Mouse (Mus musculus) heart, embryonic 16.5 days (tissue): ENCODE results near the gene Mdh1b. TPM values are rescaled to one million over a fixed set of nuclear protein-coding genes. Genes with fewer than 3 reads are reported as not detected.

Experiments used
- ATAC-seq: fragments of 200-750 bp; cut with Nextera tagmentation; replicated peaks from 2 replicates; pipeline ENCODE4 v1.8.0; 2017; ENCODE audit warnings: moderate number of reproducible peaks; ENCODE audit not compliant: insufficient read depth, low FRiP score; ENCODE audit errors: extremely low read depth
- H3K27ac ChIP-seq: fragments of 300-500 bp; sonication (generic); 2 replicates; pipeline ENCODE4 v1.5.1; 2014; ENCODE audit warnings: mild to moderate bottlenecking, low read length, control low read depth, moderate library complexity
- H3K27me3 ChIP-seq: fragments of 300-500 bp; sonication (generic); 2 replicates; pipeline ENCODE4 v1.6.1; 2014; ENCODE audit warnings: low read length, mixed read lengths; ENCODE audit not compliant: control insufficient read depth, insufficient read depth
- H3K36me3 ChIP-seq: fragments of 300-500 bp; sonication (generic); 2 replicates; pipeline ENCODE4 v1.6.1; 2014; ENCODE audit not compliant: control insufficient read depth, insufficient read depth
- H3K4me1 ChIP-seq: fragments of 300-500 bp; sonication (generic); 2 replicates; pipeline ENCODE4 v1.6.1; 2014; ENCODE audit warnings: low read length, mixed read lengths; ENCODE audit not compliant: control insufficient read depth, insufficient read depth
- H3K4me2 ChIP-seq: fragments of 300-500 bp; sonication (generic); 2 replicates; pipeline ENCODE4 v1.6.1; 2014; ENCODE audit warnings: low read depth, mild to moderate bottlenecking, control low read depth, low read length
- H3K4me3 ChIP-seq: fragments of 300-500 bp; sonication (generic); 2 replicates; pipeline ENCODE4 v1.5.1; 2014; ENCODE audit warnings: mild to moderate bottlenecking, control low read depth, low read length
- H3K9ac ChIP-seq: fragments of 300-500 bp; sonication (generic); 2 replicates; pipeline ENCODE4 v1.6.1; 2014; ENCODE audit warnings: low read length, control low read depth
- H3K9me3 ChIP-seq: fragments of 300-500 bp; sonication (generic); replicated peaks from 2 replicates; pipeline ENCODE4 v1.6.1; 2016; ENCODE audit warnings: low read length; ENCODE audit not compliant: control insufficient read depth
- WGBS: fragments of 180-500 bp; shearing (Covaris S2); extraction: QIAGEN DNeasy Blood & Tissue Kit; methylation state at CpG from one replicate; pipeline ENCODE4 v1.1.7; 2014; 5-methylcytosine and 5-hydroxymethylcytosine counted together
- polyA plus RNA-seq: library from polyadenylated mRNA; unstranded; fragments of >200 nt; fragmentation: Nextera tagmentation; extraction: Ambion mirVana; gene quantifications from 2 replicates; pipeline ENCODE4 v1.2.1, GENCODE M21; 2015

The Mdh1b gene
- polyA plus RNA-seq, 1 experiment from 2014 or later, result 0.16 TPM

DNA sequence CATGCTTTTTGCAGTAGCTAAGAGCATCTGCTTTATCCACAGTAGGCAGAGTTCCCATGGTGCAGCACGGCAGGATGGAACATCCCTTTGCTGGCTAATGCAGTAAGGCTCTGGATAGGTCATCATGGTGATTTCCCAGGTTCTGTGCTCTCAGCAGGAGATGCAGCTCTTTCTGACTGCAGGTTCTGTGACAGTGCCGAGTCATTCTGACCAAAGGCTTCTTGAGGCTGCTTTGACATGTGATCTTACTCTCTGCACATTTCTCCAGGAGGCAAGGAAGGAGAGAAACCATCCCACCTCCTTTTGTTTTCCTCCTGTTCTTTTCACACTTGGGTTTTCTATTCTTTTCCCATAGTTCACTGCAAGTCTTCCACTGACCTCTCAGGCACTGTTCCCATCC lies 25.9 kb upstream of the Mdh1b start:
- Histone ChIP-seq H3K4me1 (no peaks in the 10 kb centered on the region), H3K4me2 (no peak overlapping the region), H3K36me3 (peaks cover 16% of the 10 kb centered on the region), H3K27ac (no peak overlapping the region), H3K27me3 (no peaks in the 10 kb centered on the region), H3K9me3 (no peaks in the 10 kb centered on the region), H3K4me3 (no peak overlapping the region), H3K9ac (no peak overlapping the region)
- no peak for ATAC-seq
- 59% methylated on average over 2 of the region's 2 CpGs for WGBS

DNA sequence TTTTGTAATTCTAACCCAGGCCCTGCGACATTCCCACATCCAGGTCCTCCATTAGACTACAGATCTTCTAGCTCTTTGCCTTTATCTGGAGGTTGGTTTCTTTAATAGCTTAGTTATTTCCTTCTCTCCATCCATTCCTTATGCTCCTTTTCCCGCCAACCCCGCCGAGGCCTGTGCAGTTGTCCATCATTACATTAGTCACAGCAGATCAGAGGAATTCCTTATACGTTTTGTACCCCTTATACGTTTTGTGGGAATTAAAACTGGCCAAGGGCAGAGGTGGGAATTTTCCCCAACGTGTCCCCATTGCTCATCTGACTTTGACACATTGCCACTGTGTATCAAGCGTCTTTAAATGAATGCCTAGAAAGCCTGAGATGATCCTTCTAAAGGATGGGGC lies 322 bp downstream of the Mdh1b start:
- no peak for ATAC-seq

DNA sequence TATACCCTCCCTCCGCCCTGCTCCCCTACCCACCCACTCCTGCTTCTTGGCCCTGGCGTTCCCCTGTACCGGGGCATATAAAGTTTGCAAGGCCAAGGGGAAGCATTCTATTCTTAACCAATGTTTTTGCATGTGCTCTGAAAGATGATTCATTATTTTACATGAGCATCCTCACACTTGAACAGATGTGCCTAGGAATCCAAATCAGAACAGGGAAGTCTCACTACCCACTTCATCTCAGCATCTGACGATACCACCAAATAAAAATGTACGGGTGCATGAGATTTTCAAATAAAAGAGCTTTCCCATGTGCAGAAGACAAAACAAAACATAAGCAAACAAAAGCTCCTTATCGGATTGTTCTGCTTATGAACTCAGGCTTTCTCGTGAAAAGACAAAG lies 10.0 kb downstream of the Mdh1b start:
- Histone ChIP-seq H3K9ac (no peak overlapping the region), H3K27ac (no peak overlapping the region), H3K36me3 (no peaks in the 10 kb centered on the region), H3K27me3 (peaks cover 3% of the 10 kb centered on the region; the same call in 1 of the 2 replicates), H3K9me3 (no peaks in the 10 kb centered on the region), H3K4me2 (no peak overlapping the region), H3K4me1 (no peaks in the 10 kb centered on the region), H3K4me3 (no peak overlapping the region)
- WGBS, result 72% methylated on average over 7 of the region's 7 CpGs
- ATAC-seq, result no peak

More for the DNA sequence above, 322 bp downstream of the Mdh1b start:
- peak overlapping the region; percentile 82 for H3K9ac ChIP-seq
- H3K27ac ChIP-seq, result no peak overlapping the region
- H3K27me3 ChIP-seq, result no peaks in the 10 kb centered on the region
- 45% methylated on average over 8 of the region's 8 CpGs for WGBS
- H3K4me2 ChIP-seq, result peak overlapping the region; percentile 83
- H3K36me3 ChIP-seq, result no peaks in the 10 kb centered on the region
- H3K9me3 ChIP-seq, result no peaks in the 10 kb centered on the region
- H3K4me1 ChIP-seq, result peaks cover 12% of the 10 kb centered on the region
- peak overlapping the region; percentile 78 for H3K4me3 ChIP-seq

DNA sequence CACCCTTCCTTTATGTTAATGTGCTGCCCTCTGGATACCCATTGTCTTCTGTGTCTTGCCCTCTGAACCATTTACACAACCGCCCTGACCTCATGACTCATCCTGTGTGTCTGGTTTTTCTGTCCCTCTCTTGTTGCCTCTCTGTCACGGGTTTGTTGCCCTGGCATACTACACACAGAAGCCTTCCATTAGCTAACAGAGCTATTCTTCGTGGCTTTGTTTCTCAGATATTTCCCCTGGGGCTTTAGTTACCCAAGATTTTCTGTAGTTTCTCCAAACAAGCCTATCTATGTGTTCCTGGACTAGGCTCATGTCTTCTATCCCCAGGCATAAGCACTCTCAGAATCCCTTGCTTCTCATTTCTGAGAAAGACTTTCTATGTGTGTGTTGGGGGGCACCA lies 21.2 kb downstream of the Mdh1b start:
- Histone ChIP-seq H3K27ac (no peak overlapping the region), H3K4me1 (no peaks in the 10 kb centered on the region), H3K9ac (no peak overlapping the region), H3K4me2 (no peak overlapping the region), H3K4me3 (no peak overlapping the region), H3K36me3 (no peaks in the 10 kb centered on the region), H3K27me3 (no peaks in the 10 kb centered on the region), H3K9me3 (no peaks in the 10 kb centered on the region)
- no peak for ATAC-seq
- WGBS, result 63% methylated on average over 3 of the region's 3 CpGs

DNA sequence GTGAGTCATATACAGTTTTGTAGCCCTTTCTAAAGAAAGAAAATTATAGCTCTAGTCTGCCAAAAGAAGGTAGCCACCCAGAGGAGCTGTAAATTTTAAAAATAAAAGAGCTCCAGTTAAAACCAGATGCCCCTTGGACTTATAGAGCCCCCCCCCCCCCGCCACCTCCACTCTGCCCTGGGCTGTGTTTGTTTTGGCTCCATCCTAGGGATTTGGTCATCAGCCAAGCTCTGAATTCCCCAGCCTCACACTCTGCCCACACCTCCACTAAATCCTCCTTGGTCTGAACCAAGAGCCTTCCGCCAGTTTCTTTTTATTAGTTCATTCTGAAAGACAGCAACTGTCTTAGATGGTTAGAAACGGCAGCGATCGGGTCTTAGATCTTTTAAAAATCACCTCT lies 24.4 kb downstream of the Mdh1b start:
- H3K9me3 ChIP-seq, result no peaks in the 10 kb centered on the region
- H3K36me3 ChIP-seq, result no peaks in the 10 kb centered on the region
- no peaks in the 10 kb centered on the region for H3K4me1 ChIP-seq
- WGBS, result 51% methylated on average over 5 of the region's 5 CpGs
- H3K4me3 ChIP-seq, result no peak overlapping the region
- no peak overlapping the region for H3K9ac ChIP-seq
- no peak overlapping the region for H3K4me2 ChIP-seq
- H3K27me3 ChIP-seq, result no peaks in the 10 kb centered on the region
- no peak for ATAC-seq
- H3K27ac ChIP-seq, result no peak overlapping the region

DNA sequence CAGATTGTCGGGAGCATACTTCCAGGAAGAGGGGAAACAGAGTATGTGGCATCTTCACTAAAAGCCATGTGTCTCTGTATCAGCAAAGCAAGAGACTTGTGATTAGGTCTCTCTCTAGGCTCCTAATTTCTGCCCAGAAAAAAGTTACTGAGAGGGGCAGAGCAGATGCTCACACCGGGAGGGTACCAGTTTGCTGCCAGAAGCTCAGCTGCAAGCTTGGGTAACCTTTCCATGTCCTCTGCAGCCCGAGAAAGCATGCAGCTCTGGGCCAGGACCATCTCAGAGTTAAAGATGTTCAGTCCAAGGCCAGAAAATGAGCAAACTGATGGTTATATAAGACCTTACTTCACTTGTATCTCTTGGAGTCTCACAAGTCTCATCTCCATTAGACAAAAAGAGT lies 33.3 kb downstream of the Mdh1b start:
- no peak for ATAC-seq
- WGBS, result 67% methylated on average over 3 of the region's 3 CpGs
- Histone ChIP-seq H3K9ac (no peak overlapping the region), H3K36me3 (no peaks in the 10 kb centered on the region), H3K27me3 (no peaks in the 10 kb centered on the region), H3K9me3 (no peaks in the 10 kb centered on the region), H3K4me3 (no peak overlapping the region), H3K4me1 (no peaks in the 10 kb centered on the region), H3K4me2 (no peak overlapping the region), H3K27ac (no peak overlapping the region)

DNA sequence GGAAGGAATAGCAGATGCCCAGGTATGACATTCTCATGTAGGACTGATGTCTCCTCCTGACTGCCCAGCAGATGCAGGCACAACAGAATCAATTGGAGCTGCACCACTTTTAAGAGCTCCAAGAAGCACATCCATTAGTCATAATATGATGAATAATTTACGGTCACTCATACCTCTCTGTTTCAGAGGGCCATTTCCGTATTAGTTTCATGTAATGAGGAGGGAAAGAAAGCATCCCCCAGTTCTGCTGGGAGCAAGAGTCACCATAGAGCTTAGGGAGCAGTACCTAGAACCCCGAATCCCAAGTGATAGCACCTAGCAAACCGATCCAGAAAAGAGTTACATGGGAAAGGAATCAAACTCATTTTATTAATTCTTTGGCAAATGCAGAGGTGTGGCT lies 43.3 kb downstream of the Mdh1b start, which contains the start of gene Dytn:
Gene Dytn, minus strand, starts transcription at position 101 of the 400 bp plus-strand sequence.
- ATAC-seq, result no peak
- Histone ChIP-seq H3K4me3 (no peak within 1 kb of the TSS), H3K27ac (no peak within 1 kb of the TSS), H3K27me3 (no peaks in the 10 kb centered on the region), H3K9me3 (no peaks in the 10 kb centered on the region), H3K9ac (no peak within 1 kb of the TSS), H3K36me3 (no peaks in the 10 kb centered on the region), H3K4me2 (no peak within 1 kb of the TSS), H3K4me1 (no peaks in the 10 kb centered on the region)
- 75% methylated on average over 4 of the region's 4 CpGs for WGBS

DNA sequence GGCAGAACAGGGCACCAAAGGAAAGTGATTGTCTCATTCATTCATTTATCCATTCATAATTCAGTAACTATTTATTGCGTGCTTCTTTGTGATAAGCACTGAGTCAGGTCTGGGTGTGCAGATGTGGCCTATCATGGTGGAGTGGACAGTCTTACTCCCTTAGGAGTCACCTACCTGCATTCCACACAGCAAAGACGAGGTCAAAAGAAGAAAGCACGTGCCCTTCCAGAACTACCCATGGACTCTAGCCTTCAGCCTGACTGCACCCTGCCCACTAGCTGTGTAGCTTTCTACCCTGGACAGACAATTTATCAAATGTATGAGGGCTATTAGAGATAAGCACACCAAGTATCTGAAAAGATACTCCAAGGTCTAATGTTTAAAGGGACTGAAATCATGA lies 54.1 kb downstream of the Mdh1b start:
- H3K9me3 ChIP-seq, result no peaks in the 10 kb centered on the region
- no peak overlapping the region for H3K4me3 ChIP-seq
- no peaks in the 10 kb centered on the region for H3K4me1 ChIP-seq
- 76% methylated on average over 3 of the region's 3 CpGs for WGBS
- no peaks in the 10 kb centered on the region for H3K27me3 ChIP-seq
- H3K27ac ChIP-seq, result no peak overlapping the region
- H3K36me3 ChIP-seq, result no peaks in the 10 kb centered on the region
- H3K4me2 ChIP-seq, result no peak overlapping the region
- no peak overlapping the region for H3K9ac ChIP-seq
- no peak for ATAC-seq

DNA sequence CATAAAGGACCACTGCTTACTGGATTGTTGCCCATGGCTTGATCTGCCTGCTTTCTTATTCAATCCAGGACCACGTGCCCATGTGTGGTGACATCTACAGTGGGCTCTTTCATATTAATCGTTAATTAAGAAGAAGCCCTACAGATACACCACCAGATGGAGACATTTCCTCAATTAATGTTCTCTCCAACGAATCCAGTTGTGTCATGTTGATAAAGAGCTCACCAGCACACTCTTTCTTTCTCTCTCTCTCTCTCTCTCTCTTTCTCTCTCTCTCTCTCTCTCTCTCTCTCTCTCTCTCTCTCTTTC lies 61.3 kb downstream of the Mdh1b start:
- WGBS, result 8% methylated on average over 3 of the region's 3 CpGs
- no peak overlapping the region for H3K9ac ChIP-seq
- no peaks in the 10 kb centered on the region for H3K4me1 ChIP-seq
- no peaks in the 10 kb centered on the region for H3K36me3 ChIP-seq
- no peak overlapping the region for H3K27ac ChIP-seq
- no peaks in the 10 kb centered on the region for H3K9me3 ChIP-seq
- H3K4me3 ChIP-seq, result peak overlapping the region; percentile 12; the same call in 1 of the 2 replicates
- H3K27me3 ChIP-seq, result no peaks in the 10 kb centered on the region; the same call in none of the 2 replicates
- peak overlapping the region; percentile 43 for H3K4me2 ChIP-seq
- no peak for ATAC-seq
